Mouse (Mus musculus) bone marrow macrophage, adult 2 months (primary cell): ENCODE data around the gene Glul.
"Not testable (repeated sequence)": the region's sequence is repeated elsewhere in the genome, so short reads cannot be mapped to it uniquely, and the experiment has no call there.

Experiments used
- CTCF ChIP-seq: IDR thresholded peaks from 2 replicates; pipeline ENCODE4 v1.5.1; 2012; ENCODE audit warnings: low read depth, mild to moderate bottlenecking, low read length, moderate library complexity
- POLR2A ChIP-seq: IDR thresholded peaks from 2 replicates; pipeline ENCODE4 v1.6.1; 2012; ENCODE audit warnings: mild to moderate bottlenecking, low read depth, low read length, borderline replicate concordance

DNA sequence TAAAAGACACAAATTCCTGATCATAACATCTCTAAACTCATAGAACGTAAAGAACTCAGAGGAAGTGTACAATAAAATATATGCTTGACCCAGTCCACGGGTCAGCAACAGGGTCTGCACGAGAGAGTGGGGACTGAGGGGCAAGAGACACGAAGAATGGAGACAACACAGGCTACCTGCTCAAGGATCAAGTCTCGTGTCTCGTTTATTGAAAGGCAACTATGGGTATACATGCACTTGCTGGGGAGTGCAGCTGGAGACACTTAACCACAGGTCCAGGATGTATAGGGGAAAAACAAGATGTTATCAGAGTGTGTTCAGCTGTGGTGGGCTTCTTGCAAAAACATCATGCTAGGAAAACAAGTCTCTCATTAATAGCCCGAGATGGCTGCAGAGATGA is 47.0 kb upstream of the Glul start:
- not testable (repeated sequence) for TF ChIP-seq CTCF, POLR2A
